ENCODE assay signal across 8 mouse cellular contexts in the genomic region with DNA sequence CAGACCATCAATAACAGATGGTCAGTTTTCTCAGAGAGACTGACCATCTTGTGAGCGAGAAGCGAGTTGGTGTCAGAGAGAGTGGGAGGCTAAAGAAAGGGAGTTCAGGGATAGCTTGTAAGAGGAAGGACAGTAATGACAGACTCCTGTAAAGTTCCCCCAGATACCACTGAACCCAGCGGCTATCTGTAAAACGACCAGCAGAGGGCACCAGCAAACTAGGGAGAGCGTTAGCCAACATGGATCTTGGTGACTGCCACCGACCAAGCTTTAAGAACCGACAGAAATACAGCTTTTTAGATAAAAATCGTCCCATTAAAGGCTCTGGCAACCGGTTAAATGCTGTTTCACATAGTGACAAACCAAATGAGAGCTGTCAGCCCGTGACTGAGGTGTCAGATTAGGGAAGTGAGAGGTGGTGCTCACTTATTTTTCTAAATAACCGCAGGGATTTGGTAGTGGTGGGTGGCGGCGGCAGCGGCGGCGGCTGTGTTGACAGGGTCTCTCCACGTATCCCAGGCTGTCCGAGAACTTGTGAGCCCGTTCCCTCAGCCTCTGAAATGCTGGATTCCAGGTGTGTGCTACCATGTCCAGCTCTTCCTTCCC. TPM values are rescaled to one million over a fixed set of nuclear protein-coding genes. Genes with fewer than 3 reads are reported as not detected.
DNase-seq lines count a peak whose midpoint lies in the region; ATAC-seq and TF ChIP-seq lines count a peak whose summit lies in the region.

No protein-coding gene starts in this region.

- no peaks in the 10 kb centered on the region for H3K27me3 ChIP-seq in hindbrain, postnatal 0 days (ENCODE audit: insufficient read depth, low read length)
- H3K27me3 ChIP-seq in megakaryocyte, embryonic 14.5 days (replicated peaks): peaks cover 17% of the 10 kb centered on the region

- H3K9ac ChIP-seq in hindbrain, postnatal 0 days (replicated peaks; ENCODE audit: low read length): no peak overlapping the region; the same call in 1 of the 2 replicates

- 12% methylated on average over 19 of the region's 19 CpGs for WGBS in hindbrain, postnatal 0 days

- peak overlapping the region; percentile 53 for H3K4me2 ChIP-seq in hindbrain, postnatal 0 days (ENCODE audit: low read depth, low read length)

- intact Hi-C loops in gastrocnemius, adult 2 months (cut with DNase I): loop anchor here (5.0 kb wide), 1 partner anchor 225 kb away; no protein-coding TSS in a partner anchor
- intact Hi-C loops in left cerebral cortex, adult 2 months (cut with DNase I): loop anchor here (5.0 kb wide), 1 partner anchor 225 kb away; no protein-coding TSS in a partner anchor

- ATAC-seq in hindbrain, postnatal 0 days: peak; percentile 91

- H3K4me3 ChIP-seq in gastrocnemius, adult 2 months: peak overlapping the region; percentile 65
- H3K4me3 ChIP-seq in hindbrain, postnatal 0 days (ENCODE audit: low read length): peak overlapping the region; percentile 13; the same call in 1 of the 2 replicates
- peak overlapping the region; percentile 37 for H3K4me3 ChIP-seq in left cerebral cortex, adult 2 months
- H3K4me3 ChIP-seq in megakaryocyte, embryonic 14.5 days (replicated peaks): peak overlapping the region; percentile 80

- H3K9me3 ChIP-seq in hindbrain, postnatal 0 days (ENCODE audit: low read length): no peaks in the 10 kb centered on the region
- no peaks in the 10 kb centered on the region for H3K9me3 ChIP-seq in megakaryocyte, embryonic 14.5 days

- H3K36me3 ChIP-seq in hindbrain, postnatal 0 days (ENCODE audit: insufficient read depth, low read length): no peaks in the 10 kb centered on the region
- H3K36me3 ChIP-seq in megakaryocyte, embryonic 14.5 days (replicated peaks; ENCODE audit: low read length): no peaks in the 10 kb centered on the region

- H3K4me1 ChIP-seq in hindbrain, postnatal 0 days (ENCODE audit: insufficient read depth, low read length): no peaks in the 10 kb centered on the region
- peaks cover 10% of the 10 kb centered on the region; the same call in 1 of the 2 replicates for H3K4me1 ChIP-seq in megakaryocyte, embryonic 14.5 days

- DNase-seq in R1 (ENCODE audit: low read depth, low spot score): peak; percentile 87
- peak; percentile 90 to 95 for DNase-seq in cerebellum, postnatal 14 days
- DNase-seq in gastrocnemius, adult 2 months: peak; percentile 79
- DNase-seq in hindbrain, postnatal 0 days (ENCODE audit: low spot score): peak; percentile 94
- DNase-seq in left cerebral cortex, adult 2 months (ENCODE audit: extremely low spot score in 1 of 2, low spot score in 2 of 2): peak; percentile 69 to 81
- DNase-seq in right cerebral cortex, adult 2 months (ENCODE audit: low spot score in 2 of 2): peak; percentile 83 to 88
- peak; percentile 29 for DNase-seq in urinary bladder, postnatal 10 days (ENCODE audit: low spot score)

- peak; percentile 90 for TF ChIP-seq CTCF in gastrocnemius, adult 2 months (IDR thresholded peaks at IDR 0.05)
- peak; percentile 92 for TF ChIP-seq CTCF in hindbrain, postnatal 0 days (IDR thresholded peaks at IDR 0.05; ENCODE audit: low read depth)
- peak; percentile 89 for TF ChIP-seq CTCF in left cerebral cortex, adult 2 months (IDR thresholded peaks at IDR 0.05)

- H3K27ac ChIP-seq in gastrocnemius, adult 2 months: peak overlapping the region; percentile 59; the same call in 1 of the 2 replicates
- H3K27ac ChIP-seq in hindbrain, postnatal 0 days: no peak overlapping the region
- peak overlapping the region; percentile 37 for H3K27ac ChIP-seq in left cerebral cortex, adult 2 months

RNA-seq across cellular contexts. Expression of gene Dapl1, which starts 37.7 kb away (rescaled TPM):
- not detected for total RNA-seq in gastrocnemius, adult 2 months (2021)
- 6.8 TPM in 1 of 2 replicates, not detected in the other for total RNA-seq in hindbrain, postnatal 0 days (2014; rRNA removed)
- polyA plus RNA-seq in hindbrain, postnatal 0 days (2015; fragmentation: Nextera tagmentation; extraction: Ambion mirVana): 5.6 and 5.9 TPM in 2 replicates
- total RNA-seq in left cerebral cortex, adult 2 months (2021): 1 to 10 TPM; 1.4 to 1.8 TPM
- polyA plus RNA-seq in megakaryocyte, embryonic 14.5 days (2012; ENCODE audit: insufficient read depth, low replicate concordance): not detected in 2 replicates

Comparison
In these comparisons a context has a peak if more than half of its experiments do, and no peak if none do; other contexts are left out.
1. DNase-seq: peak in every context shown above with its lines; median percentile 94 in hindbrain, postnatal 0 days; 92 in cerebellum, postnatal 14 days; 87 in R1; 86 in right cerebral cortex, adult 2 months; 79 in gastrocnemius, adult 2 months; 75 in left cerebral cortex, adult 2 months; 29 in urinary bladder, postnatal 10 days.
2. H3K4me3 ChIP-seq: peak in every context shown above with its lines; median percentile 80 in megakaryocyte, embryonic 14.5 days; 65 in gastrocnemius, adult 2 months; 37 in left cerebral cortex, adult 2 months; 13 in hindbrain, postnatal 0 days.